Mouse (Mus musculus) ES-CJ7 (cell line): ENCODE results near the gene Ppp1r15a.
"Not testable (repeated sequence)": the region's sequence is repeated elsewhere in the genome, so short reads cannot be mapped to it uniquely, and the experiment has no call there.

Source experiments
- DNase-seq: peaks from one replicate; pipeline ENCODE4 v3.0.0; 2011; ENCODE audit warnings: low read depth, low spot score

Gene Ppp1r15a

GRCm38 (mm10) chr7:45519345-45520120 is 6.5 kb downstream of the Ppp1r15a start:
- peak; percentile 58 for DNase-seq

GRCm38 (mm10) chr7:45518618-45519017 is 7.5 kb downstream of the Ppp1r15a start:
- DNase-seq = no peak

- not testable (repeated sequence) for DNase-seq
These were observed 9.2 kb downstream of the Ppp1r15a start for GRCm38 (mm10) chr7:45516846-45517245.

DNA sequence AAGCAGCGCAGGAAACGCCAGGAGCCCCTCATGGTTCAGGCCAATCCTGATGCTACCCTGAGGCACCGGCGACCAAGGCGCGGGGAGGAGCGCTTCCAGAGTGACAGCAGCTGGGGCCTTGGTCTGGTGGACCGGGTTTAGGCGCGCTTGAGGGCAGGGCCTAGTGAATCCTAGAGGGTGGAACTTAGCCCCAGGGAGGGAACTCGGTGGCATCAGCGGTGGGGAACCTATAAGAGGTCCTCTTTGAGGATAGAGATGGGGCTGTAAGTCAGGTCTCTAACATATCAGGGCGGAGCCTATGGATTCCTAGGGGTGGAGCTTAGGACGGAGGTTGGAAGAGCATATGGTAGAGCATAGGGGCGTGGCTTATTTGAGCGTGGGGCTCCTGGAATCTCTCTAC is 10.6 kb downstream of the Ppp1r15a start:
- DNase-seq = peak; percentile 95

- peak; percentile 59 for DNase-seq
These were observed 11.7 kb downstream of the Ppp1r15a start for GRCm38 (mm10) chr7:45514411-45514810.

DNA sequence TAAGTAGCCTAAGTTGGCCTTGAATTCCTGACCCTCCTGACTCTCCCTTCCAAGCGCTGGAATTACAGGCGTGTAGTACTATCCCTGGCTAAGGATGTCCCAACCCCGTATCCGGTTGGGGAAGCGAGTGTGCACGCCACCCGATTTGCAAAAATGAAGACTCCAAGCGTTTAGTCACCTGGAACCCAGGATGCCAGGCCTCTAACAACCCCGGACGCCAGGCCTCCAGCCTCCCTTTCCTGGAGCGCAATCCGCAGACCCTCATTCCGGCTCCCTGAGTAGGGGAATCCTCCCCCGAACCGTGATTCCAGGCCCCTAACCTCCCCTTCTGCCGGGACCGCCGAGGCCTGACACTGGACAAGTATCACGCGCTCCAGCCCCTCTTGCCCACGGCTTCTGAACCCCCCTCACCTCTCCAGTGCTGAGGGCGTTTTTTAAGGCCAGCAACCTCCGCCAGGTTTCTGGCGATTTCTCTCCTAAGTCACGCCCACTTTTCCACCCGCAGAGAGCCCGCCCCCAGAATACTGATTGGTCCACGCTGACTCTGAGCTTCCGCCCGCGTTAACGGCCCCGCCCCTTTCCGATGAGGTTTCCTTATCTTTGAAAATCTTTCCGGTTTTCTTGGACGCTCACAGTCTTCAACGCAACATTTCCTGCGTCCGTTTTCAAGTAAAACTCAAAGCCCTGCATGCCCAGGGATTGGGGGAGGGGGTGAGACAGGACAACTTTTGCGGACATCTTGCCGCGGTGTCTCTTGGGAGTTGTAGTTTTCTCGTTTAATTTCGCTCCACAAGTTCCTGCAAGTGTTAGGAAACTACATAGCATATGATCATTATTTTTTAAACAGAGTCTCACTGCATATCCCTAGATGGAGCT is 15.9 kb downstream of the Ppp1r15a start, which contains the start of gene Nucb1:
Nucb1 (minus strand) TSS at position 495 of the 876 bp plus-strand sequence.
- DNase-seq = peak; percentile 92

GRCm38 (mm10) chr7:45509181-45509882 is 16.7 kb downstream of the Ppp1r15a start:
- DNase-seq = no peak

GRCm38 (mm10) chr7:45508561-45508960 is 17.5 kb downstream of the Ppp1r15a start:
- no peak for DNase-seq

- DNase-seq = no peak
These were observed 18.5 kb downstream of the Ppp1r15a start for GRCm38 (mm10) chr7:45507583-45507982.

DNA sequence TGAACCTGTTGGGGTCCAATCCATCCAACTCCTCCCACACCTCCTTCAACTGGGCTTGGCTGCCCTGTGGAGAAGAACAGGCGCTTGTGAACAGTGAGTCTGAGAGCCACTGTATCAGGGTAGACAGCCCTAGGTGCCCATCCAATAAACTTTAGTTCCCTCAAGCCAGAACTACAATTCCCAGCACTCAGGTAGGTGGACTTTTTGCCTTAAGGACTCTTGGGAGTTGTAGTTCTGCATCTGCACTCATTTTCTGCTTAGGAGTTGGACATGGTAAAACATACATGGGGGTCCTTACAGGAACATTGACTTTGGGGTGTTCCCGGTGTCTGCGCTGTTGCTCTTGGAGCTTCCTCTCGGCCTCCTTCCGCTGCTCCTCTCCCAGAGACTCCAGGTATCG is 27.6 kb downstream of the Ppp1r15a start:
- DNase-seq = no peak

DNA sequence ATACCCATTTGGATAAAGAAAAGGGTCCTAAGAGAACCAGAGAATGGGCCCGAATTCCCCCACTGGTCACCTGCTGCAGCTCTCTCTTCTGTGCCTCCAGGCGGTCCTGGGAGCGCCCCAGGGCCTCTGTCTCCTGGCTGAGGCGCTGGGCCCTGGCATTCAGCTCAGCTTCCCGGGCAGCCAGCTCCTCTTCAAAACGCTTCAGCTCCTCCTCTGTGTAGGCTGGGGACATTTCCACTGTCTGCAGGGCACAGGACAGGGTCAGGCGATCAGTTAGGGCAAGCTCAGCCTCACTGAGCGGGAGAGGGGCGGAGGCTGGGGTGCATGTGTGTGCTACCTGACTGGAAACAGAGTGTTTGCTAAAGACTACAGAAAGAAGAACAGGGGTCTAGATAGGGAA is 31.5 kb downstream of the Ppp1r15a start:
- no peak for DNase-seq

DNA sequence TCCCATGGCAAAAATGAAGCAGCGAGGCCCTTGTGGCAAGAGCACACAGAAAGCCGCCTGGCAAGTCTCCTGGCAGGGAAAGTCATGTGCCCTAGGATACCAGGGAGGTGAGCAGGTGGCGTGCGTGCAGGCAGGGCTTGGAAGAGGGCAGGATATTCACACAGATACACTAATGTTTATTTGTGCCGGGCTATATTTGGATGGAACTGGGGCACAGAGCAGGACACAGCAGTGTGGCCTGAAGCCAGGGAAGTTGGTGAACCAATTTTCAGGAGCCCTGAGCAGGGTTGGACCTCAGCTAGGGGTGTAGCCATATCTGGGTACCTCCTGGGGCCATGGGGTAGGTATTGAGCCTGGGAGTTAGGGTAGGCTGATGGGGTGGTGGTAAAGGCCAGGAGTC is 33.1 kb downstream of the Ppp1r15a start:
- no peak for DNase-seq

GRCm38 (mm10) chr7:45492225-45492844 is 33.7 kb downstream of the Ppp1r15a start:
- no peak for DNase-seq

GRCm38 (mm10) chr7:45491264-45491663 is 34.8 kb downstream of the Ppp1r15a start:
- DNase-seq = no peak

DNA sequence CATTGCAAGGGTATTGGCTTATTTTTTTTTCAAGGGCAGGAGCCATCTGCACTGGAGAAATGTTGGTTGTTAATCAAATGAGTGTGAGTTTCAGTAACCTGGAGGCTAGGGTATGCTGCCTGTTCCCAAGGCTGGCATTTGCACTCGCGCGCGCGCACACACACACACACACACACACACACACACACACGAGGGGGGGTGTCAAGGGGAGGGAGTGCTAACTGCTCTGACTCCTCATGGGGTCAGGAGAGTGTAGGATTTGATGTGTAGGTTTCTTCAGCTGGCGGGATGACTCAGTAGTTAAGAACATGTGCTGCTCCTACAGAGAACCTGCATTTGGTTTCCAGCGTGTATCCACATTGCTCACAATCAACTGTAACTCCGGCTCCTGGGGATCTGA is 35.2 kb downstream of the Ppp1r15a start:
- DNase-seq = no peak

DNA sequence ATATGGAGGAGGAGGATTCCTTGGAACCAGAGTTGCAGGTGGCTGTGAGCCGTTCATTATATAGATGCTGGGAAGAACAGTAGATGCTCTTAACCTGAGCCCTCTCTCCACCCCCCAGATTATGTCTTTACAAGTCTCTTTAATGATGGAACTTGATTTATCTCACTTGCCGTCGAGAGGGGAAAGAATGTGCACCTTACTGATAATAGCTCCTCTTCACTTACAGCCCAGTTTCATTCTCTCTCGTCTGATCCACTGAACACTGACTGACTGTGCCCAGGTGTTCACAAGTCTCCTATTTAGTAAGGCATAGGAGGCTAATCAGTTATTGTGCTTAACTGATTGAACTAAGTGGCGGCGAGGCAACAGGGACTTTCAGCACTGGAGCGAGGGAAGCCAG is 36.5 kb downstream of the Ppp1r15a start:
- no peak for DNase-seq

GRCm38 (mm10) chr7:45488293-45489204 is 37.5 kb downstream of the Ppp1r15a start, which contains the start of gene Dhdh:
Gene Dhdh (minus strand): TSS chr7:45488805.
- DNase-seq = peak; percentile 64

DNA sequence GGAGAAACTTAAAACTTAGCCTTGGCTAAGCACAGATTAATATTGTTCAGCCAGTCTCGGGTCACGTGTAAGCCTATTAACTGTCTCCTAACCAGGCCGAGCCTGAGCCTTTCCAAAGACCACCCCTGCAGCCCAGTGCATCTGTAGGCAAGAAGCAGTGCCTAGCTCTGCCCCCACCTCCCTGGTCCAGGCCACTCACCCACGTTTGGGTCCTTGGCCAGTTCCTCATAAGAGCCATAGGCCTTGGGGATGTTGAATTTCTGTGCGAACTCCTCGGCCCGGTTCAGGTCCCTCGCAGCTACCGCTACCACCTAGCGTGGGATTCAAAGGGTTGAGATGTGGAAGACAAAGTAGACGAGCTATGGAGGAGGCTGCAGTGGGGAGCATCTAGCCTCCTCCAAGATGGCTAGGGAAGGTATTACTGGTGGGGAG is 38.2 kb downstream of the Ppp1r15a start:
- no peak for DNase-seq

DNA sequence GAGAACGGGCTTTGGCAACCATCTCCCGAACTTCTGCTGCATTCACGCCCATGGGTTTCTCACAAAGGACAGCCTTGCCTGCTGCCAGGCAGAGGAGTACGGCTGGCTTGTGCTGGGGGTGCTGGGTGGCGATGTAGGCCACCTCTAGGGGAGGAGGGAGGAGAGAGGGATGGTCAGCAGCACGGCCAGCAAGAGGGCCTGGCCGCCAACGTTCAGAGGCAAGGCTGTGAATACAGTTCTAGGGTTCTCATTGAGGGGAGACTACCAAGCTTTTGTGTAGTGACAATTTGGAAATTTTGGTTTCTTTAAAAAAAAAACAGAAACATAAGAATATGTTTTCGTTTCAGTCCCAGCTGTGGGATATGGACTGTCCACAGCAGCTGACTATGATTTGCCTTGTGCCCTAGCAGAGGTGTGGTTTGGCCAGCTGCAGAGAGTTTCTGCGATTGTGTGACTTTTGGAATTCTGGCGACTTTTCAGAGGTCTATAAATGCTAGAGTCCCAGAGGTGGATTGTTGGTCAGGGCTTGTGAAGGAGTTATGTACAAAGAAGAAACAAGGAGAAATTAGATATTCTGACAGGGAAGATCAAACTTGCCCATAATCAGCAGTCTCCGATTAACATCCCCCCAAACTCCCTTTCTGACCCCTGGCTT is 39.2 kb downstream of the Ppp1r15a start, which contains the start of gene Gm45808:
Gm45808 (minus strand) TSS at position 51 of the 655 bp plus-strand sequence.
- no peak for DNase-seq

- no peak for DNase-seq
These were observed 39.9 kb downstream of the Ppp1r15a start for GRCm38 (mm10) chr7:45486158-45486557.
